Mouse (Mus musculus) spleen, adult 18-20 months (tissue): Measurements from ENCODE around the gene Pyroxd2.

Experiments
- DNase-seq, 2 experiments: peaks; one replicate each; pipeline ENCODE4 v3.0.0; 2022; ENCODE audit warnings: mixed read lengths in 2 of 2

Pyroxd2 gene

GRCm38 (mm10) chr19:42745084-42745868 lies 7.3 kb downstream of the Pyroxd2 start:
- no peak for DNase-seq

DNA sequence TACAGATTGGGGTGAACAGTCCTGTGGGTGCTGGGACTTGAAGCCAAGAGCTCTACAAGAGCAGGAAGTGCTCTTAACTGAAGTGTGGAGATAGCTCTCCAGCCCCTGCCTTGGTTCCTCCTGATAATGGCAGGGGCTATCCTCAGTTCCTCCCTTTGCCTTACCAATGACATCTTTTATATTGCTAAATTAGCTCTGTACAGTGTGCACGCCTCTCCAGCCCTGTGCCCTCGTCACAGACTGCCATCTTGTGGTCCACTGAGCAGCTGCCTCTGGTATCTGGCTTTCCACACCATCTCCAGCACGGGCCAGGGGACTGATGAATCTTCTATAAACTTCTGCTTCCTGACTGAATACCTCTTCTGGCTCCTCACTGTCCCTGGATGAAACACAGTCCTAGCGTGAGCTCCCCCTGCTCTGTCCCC lies 8.4 kb downstream of the Pyroxd2 start:
- DNase-seq: no peak

- no peak for DNase-seq
These were observed 9.3 kb downstream of the Pyroxd2 start for GRCm38 (mm10) chr19:42743261-42743660.

DNA sequence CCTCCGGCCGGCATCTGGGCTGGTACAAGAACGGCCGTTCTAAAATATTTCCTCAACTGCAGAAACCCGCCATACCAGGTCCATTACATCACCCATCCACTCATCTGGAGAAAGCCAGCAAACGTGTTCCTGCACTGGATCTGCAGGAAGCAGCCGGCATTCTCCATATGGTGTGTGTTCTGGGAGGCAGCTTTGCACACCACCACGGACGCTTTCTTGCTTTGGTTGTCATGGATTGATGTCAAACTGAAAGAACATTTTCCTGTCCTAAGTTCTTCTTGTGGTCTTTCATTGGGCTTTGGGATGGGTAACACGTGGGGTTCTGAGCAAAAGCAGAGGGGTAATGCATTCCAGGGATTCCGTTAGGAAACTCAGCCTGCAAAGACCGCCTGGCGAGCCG lies 10.7 kb downstream of the Pyroxd2 start:
- no peak for DNase-seq

DNA sequence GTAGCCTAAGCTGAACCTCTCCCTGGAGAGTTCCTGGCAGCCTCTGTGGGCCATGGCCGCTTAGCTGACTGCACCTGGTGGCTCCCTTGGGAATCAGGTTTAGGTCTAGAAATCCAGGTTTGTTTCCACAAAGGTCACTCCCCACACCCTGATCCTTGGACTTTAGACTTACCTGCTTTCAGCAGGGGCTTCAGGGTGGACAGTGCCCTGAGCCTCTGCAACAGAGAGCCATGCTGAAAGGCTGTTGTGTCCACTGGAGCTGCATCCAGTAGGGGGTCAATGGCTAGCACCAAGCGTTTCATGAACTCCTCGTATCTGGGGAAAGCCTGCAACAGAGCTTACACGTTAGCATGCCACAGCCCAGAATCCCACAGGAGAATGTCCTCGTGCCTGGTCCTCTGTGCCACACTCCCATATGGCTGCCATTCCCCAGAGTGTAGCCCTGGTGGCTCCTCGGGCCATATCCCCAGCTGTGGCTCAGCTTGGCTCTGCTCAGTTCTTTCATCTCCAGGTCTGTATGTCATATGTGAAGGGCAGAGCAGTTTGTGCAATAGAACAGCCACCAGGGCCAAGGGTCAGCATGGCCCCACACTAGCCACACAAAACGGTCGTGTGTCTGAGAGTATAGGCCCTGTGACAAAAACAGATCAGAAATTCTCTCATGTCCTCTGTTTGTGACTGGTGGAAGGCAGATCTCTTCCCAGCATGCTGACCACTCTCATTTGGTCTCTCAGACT lies 12.2 kb downstream of the Pyroxd2 start:
- DNase-seq: no peak

GRCm38 (mm10) chr19:42739734-42740133 lies 12.8 kb downstream of the Pyroxd2 start:
- DNase-seq: no peak

- no peak for DNase-seq
These were observed 14.8 kb downstream of the Pyroxd2 start for GRCm38 (mm10) chr19:42737753-42738152.

DNA sequence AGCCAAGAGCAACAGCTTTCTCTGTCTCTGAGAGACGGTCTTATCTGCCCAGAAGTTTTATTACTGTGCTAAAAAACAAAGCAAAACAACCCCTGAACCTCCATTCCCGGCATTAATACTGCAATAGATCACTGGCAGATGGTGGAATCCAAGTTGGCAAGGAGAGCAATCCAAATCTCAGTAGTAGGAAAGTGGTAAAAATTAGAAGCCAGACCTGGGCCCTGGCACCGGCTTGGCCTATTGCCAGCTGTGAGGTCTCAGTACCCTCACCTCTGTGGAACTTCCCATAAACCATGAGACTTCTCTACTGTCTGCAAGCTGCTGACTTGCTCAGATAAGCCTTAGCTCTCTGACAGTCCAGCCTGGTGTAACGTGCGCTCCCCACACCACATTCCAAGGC lies 17.6 kb downstream of the Pyroxd2 start:
- DNase-seq: no peak

GRCm38 (mm10) chr19:42727424-42727823 lies 25.2 kb downstream of the Pyroxd2 start:
- DNase-seq: no peak

DNA sequence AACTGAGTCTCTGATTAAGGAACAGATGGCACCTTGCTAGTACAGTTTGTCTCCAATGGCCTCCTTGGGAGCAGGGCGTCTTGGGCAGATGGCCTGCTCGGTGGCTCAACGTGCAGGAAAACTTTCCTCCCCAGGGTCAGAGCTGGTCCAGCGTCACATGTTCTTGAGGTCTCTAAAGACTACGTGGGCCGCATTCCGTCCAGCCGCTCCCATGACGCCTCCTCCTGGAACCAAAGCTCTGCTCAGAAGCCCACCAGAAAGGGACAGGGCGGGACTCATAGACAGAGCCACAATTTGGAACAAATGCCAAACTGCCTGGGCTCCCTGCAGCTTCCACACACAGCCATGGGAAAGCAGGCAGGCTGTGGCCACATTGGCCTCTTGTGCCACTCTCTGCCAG lies 25.8 kb downstream of the Pyroxd2 start:
- no peak for DNase-seq

DNA sequence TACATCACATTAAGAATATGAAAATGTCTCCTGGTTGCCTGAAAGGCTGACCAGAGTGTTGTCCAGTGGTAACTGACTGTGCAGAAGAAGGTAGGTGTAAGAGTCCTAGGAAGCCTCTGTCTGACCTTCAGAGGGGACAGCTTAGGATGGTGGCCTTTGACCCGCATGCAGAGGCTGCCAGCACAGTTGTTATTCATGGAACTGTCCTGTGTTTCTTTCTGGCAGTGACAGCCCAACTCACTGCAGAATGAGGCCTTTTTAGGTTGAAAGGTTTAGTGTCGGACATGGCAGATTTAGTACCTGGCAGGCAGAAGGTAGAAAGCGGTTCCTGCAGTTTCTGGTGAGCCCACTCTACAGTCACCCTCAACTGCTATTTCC lies 26.6 kb downstream of the Pyroxd2 start:
- no peak for DNase-seq

DNA sequence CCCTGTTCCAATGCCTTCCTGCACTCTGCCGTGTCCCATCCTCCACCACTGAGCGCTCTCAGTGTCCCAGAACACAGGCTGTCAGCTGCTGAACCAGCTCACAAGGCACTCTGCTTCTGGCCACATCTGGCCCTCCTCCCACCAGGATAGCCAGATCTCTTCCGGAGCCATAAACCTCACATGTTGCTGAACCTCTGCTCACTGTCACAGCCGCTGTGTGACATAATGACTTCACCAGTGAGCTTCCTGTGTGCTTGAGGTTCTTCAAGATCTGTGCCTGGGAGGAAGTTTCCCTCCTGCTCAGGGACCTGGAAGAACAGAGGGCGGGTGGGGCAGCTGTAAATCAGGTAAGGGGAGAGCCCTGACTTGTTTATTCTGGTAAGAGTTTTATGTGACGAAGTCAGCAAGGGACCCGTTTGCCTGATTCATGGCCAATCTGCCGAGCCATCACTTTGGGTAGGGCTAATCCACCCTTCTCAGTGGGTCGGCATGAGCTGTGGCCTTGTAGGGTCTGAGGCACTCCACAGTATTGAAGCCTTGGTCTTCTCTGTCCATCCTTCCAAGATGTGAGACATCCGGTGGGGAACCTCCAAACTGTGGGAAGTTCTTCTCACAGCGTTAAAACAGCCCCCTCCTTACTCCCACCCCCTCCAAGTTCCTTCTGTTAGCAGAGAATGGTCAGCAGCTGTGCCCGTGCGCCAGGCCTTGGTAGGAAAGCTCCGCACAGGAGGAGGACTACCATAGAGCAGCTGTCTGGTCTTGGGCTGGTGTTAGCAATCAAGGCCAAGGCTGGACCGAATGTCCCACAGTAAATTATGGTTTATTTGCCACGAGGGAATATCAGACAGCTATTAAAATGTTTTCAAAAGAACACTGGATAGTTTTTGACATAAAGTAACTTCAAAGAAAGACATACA lies 27.3 kb downstream of the Pyroxd2 start:
- no peak for DNase-seq

DNA sequence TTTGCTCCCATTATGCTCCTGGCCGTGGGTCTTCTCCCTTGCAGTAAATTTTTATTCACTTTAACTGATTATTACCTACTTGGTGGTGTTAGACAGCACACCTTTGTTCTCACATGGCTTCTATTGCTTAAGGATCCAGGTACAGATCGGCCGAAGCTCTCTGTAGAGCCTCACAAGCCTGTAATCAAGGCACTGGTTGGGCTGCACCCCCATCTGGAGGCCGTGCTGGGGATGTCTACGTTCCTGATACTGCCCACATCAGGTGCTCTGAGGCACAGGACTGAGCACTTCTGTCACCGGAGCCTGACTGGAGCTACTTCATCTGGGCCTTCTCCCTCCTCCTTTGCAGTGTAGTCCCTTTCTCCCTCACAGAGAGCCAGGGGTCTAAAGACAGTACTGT lies 29.3 kb downstream of the Pyroxd2 start:
- no peak for DNase-seq

DNA sequence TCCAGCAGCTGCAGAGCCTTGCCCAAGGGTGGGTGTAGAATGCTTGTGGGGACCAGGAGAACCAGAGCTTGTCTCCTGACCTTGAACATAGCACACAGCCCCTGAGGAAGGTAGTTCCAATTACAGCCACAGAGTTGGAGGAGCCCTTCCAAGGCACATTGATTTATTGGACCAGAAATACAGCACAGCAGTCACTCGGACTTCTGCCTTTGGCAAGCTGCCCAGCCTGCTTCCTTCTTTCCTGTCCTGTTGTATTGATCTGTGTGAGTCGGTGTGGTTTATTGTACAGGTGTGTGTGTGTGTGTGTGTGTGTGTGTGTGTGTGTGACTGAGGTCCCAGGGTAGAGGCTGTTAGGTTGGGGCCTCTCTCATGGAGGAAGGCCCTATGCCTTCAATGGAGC lies 30.1 kb downstream of the Pyroxd2 start:
- no peak for DNase-seq

- no peak for DNase-seq
These were observed 34.5 kb downstream of the Pyroxd2 start for GRCm38 (mm10) chr19:42718101-42718500.

DNA sequence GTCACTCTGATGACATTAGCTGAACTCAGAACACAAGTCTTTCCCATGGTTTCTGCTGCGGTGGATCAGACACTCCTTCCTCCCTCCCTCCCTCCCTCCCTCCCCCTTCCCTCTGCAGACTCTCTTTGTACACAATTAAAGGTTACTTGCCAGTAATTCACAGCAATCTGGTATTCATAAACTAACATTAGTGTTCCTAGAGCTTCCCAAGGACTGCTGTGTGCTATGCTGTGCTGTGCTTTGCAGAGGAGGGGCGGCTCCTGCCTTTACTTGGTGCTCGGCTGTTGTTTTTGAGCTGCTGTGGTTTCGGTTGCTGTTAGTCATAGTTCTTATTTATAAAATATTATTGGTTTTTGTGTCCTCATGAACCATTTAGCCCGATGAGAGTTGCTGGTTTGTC lies 34.9 kb downstream of the Pyroxd2 start:
- DNase-seq: no peak

DNA sequence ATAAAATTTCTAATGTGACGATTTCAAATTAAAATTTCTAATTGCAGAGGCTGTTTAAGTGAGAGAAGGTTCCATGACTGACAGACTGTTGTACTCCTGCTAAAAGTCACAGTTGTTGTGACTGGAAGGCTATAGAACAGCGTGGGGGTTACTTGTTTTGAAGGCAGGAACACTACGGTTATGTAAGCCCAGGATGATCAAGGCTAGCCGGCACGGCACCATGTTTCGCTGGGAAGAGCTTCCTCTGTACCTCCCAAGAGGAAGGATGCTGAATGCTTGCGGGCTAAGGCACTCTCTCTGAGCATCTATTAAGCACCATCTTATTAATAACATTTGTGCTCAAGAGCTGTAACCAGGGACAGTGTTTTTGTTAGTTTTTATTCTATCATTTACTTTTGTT lies 36.1 kb downstream of the Pyroxd2 start:
- no peak for DNase-seq

DNA sequence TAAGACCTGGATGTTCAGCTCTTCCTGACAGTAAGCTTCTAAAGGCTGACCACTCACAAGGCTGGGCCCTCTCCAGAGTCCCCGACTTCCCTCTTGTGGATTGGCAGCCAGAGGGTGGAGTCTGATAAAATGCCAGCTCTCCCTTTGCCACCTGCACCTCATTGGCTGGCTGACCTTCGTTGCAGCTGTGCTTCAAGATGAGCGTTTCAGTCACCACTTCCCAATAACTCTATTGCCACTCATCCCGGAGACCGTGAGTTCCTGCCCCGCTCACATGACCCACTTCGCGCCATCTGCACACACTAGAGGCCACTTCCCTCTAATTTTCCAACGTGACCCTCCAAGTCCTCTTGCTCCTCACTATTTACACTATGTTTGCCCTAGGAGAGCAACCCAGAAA lies 38.8 kb downstream of the Pyroxd2 start:
- DNase-seq: no peak

DNA sequence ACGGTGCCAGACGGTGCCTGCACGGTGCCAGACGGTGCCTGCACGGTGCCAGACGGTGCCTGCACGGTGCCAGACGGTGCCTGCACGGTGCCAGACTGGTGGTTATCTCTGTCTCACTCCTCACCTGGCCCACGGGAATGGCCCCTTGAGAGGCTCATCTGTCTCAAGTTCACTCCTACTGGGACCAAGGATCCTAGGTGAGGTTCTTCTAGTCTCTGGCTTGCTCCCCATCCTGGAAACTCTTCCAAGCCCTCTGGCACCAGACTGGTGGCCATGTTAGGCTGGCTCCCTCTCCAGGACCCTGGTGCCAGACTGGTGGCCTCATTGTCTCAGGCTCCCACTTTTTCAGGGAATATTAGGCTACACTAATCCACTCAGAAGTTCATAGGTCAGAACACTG lies 53.1 kb downstream of the Pyroxd2 start:
- no peak for DNase-seq

DNA sequence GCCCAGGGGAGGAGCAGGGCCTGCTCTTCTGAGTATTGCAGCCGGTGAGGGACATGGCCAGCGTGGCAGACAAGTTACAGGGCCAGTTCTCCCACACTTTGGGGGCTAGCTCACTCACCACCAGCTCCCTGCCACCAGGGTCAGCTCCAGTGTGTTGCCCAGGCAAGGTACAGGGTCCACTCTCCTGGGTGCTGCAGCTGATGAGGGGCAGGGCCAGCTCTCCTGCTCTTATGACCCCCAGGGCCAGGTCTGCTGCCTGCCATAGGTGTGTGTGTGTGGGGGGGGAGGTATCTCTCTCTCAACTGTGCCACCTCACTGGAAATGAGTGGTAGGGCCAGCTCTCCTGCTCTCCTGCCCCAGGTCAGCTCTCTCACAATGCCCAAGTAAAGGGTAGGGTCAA lies 54.0 kb downstream of the Pyroxd2 start:
- no peak for DNase-seq

- DNase-seq: no peak
These were observed 55.2 kb downstream of the Pyroxd2 start for GRCm38 (mm10) chr19:42697336-42697735.

DNA sequence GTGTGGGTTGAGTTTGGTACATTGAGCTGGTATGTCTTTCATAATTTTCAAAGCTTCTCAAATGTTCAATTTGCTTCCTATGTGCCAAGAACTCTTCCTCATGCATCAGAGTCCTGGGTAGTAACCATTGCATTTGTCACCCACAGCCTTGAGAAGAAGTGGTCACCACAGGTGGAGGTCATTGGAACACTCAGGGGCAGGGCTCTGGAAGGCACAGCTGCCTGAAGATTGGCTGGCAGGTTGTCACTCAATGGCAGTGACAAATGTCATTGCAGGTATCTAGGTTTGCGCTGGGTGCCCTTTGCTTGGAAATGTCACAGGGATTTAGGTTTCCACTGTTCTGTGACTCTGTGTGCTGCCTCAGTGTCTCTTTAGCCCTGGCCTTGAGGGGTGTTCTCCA lies 62.3 kb downstream of the Pyroxd2 start:
- DNase-seq: no peak

DNA sequence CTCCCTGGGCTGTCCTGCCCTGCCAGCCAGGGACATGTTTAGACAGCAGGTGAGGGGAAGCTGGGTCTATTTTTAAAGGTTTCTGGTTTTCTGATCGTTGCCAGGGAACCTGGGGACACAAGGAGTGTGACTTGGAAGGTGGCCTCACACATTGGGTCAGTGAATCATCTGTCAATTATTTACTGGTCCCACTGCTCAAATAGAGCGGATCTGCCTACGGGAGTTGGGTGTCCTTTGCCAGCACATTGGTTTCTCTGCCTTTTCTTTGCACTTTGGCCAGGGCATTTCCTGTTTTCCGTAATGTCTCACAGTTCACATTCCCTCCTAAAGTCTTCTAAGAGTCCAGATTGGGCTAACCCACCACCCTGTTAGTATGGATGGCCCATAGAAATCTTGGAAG lies 62.8 kb downstream of the Pyroxd2 start:
- no peak for DNase-seq
